In genomic region chr6:41635211-41635610, GRCm38 (mm10) we compare ENCODE assay signal across 23 mouse cellular contexts. TPM values are rescaled to one million over a fixed set of nuclear protein-coding genes. Genes with fewer than 3 reads are reported as not detected.
DNase-seq lines count a peak whose midpoint lies in the region; ATAC-seq and TF ChIP-seq lines count a peak whose summit lies in the region.
"Had no signal": no experiment of that assay in that cellular context is flagged by ENCODE, and none has a peak within 500 bp of the region (broad histone marks: within the 10 kb centered on the region; RNA-seq: fewer than 3 reads in every experiment).

No protein-coding gene starts in this region.

- TF ChIP-seq EP300 in MEL (IDR thresholded peaks at IDR 0.05; ENCODE audit: low read depth in 1 of 2, low read length in 2 of 2): no peak

- H3K9me3 ChIP-seq in MEL (replicated peaks; ENCODE audit: insufficient read depth, low read length): no peaks in the 10 kb centered on the region
- no peaks in the 10 kb centered on the region for H3K9me3 ChIP-seq in limb, embryonic 10.5 days (replicated peaks)
- H3K9me3 ChIP-seq: embryonic facial prominence, embryonic 10.5 days had no signal

- ATAC-seq in frontal cortex, adult (ENCODE audit: low TSS enrichment): 0 out of 2 replicates have a peak, but pooled peaks have one; percentile 35
- 0 out of 2 replicates have a peak, but pooled peaks have one; percentile 17 for ATAC-seq in megakaryocyte progenitor cell, adult 5-6 weeks (replicated peaks; ENCODE audit: poor library complexity)
- no peak for ATAC-seq in erythroid progenitor cell, adult 5-6 weeks (replicated peaks; ENCODE audit: low FRiP score, poor library complexity, severe bottlenecking)
- ATAC-seq: forebrain, embryonic 16.5 days; liver, postnatal 0 days had no signal

- DNase-seq in frontal cortex, postnatal 10 days (ENCODE audit: low spot score in 2 of 2): no peak
- DNase-seq in left cerebral cortex, postnatal 4 days: peak; percentile 26
- DNase-seq in left cerebral cortex, adult 9 months (ENCODE audit: low spot score in 2 of 2): no peak
- DNase-seq in MEL (ENCODE audit: low read depth, low spot score): peak; percentile 20
- no peak for DNase-seq in limb, embryonic 10.5 days (ENCODE audit: low spot score)
- DNase-seq: adrenal gland, postnatal 36 days; gastrocnemius, adult 2 months; heart, adult 11 months; kidney, postnatal 25 days; liver; liver, postnatal 0 days; retina, postnatal 1 day; thymus, adult 2 months had no signal

- no peaks in the 10 kb centered on the region; a peak in 1 of 4 replicates for H3K27me3 ChIP-seq in MEL (ENCODE audit: control insufficient read depth in 1 of 2, insufficient read depth in 2 of 2, low read length in 2 of 2)
- no peaks in the 10 kb centered on the region for H3K27me3 ChIP-seq in limb, embryonic 10.5 days (ENCODE audit: low read depth, poor library complexity, severe bottlenecking)

- intact Hi-C loops in left cerebral cortex, postnatal 4 days (cut with DNase I): no loop called here

- H3K27ac ChIP-seq in MEL (ENCODE audit: control insufficient read depth, low read depth, low read length): no peak overlapping the region
- H3K27ac ChIP-seq in limb, embryonic 10.5 days: no peak overlapping the region
- H3K27ac ChIP-seq: embryonic facial prominence, embryonic 10.5 days; gastrocnemius, adult 2 months had no signal

- no peak for TF ChIP-seq RAD21 in MEL (IDR thresholded peaks at IDR 0.05; ENCODE audit: low read depth, low read length)

- no peak overlapping the region for H3K4me3 ChIP-seq in MEL (ENCODE audit: control insufficient read depth in 1 of 2, insufficient read depth in 1 of 2, low read depth in 2 of 2, low read length in 2 of 2)
- H3K4me3 ChIP-seq in limb, embryonic 10.5 days: no peak overlapping the region
- H3K4me3 ChIP-seq: embryonic facial prominence, embryonic 10.5 days; gastrocnemius, adult 2 months had no signal

- TF ChIP-seq POLR2A in MEL (IDR thresholded peaks at IDR 0.05; ENCODE audit: control insufficient read depth in 1 of 2, insufficient read depth in 1 of 2, low read depth in 1 of 2, low read length in 2 of 2, poor library complexity in 1 of 2): no peak

- WGBS in limb, embryonic 10.5 days: 67% methylated on average over 1 of the region's 1 CpGs

- no peaks in the 10 kb centered on the region for H3K4me1 ChIP-seq in MEL (ENCODE audit: control insufficient read depth in 1 of 2, insufficient read depth in 2 of 2, low read length in 2 of 2)
- no peaks in the 10 kb centered on the region for H3K4me1 ChIP-seq in limb, embryonic 10.5 days
- H3K4me1 ChIP-seq: embryonic facial prominence, embryonic 10.5 days had no signal

- H3K9ac ChIP-seq in MEL (ENCODE audit: control insufficient read depth, low read depth, low read length, poor library complexity, severe bottlenecking): no peak overlapping the region
- H3K9ac ChIP-seq: liver, postnatal 0 days had no signal

- H3K79me2 ChIP-seq in MEL (ENCODE audit: control insufficient read depth, insufficient read depth, low read length, poor library complexity): no peaks in the 10 kb centered on the region

- no peaks in the 10 kb centered on the region for H3K36me3 ChIP-seq in MEL (ENCODE audit: control insufficient read depth in 1 of 2, insufficient read depth in 2 of 2, low read length in 2 of 2)
- no peaks in the 10 kb centered on the region for H3K36me3 ChIP-seq in limb, embryonic 10.5 days
- H3K36me3 ChIP-seq: embryonic facial prominence, embryonic 10.5 days had no signal

- TF ChIP-seq CTCF in MEL (IDR thresholded peaks at IDR 0.05 in 2 of 3, conservative IDR thresholded peaks at IDR 0.05 in 1 of 3; ENCODE audit: control insufficient read depth in 1 of 3, insufficient read depth in 1 of 3, low read depth in 2 of 3, low read length in 3 of 3, poor library complexity in 1 of 3, severe bottlenecking in 1 of 3): no peak

TF ChIP-seq in MEL, 35 proteins besides CTCF, POLR2A, EP300 and RAD21:
- TF ChIP-seq GABPA (IDR thresholded peaks at IDR 0.05; ENCODE audit: low read depth, low read length) (no peak), MYC (IDR thresholded peaks at IDR 0.05; ENCODE audit: low read depth, low read length) (no peak), BHLHE40 (IDR thresholded peaks at IDR 0.05; ENCODE audit: borderline replicate concordance, low read depth, low read length) (no peak), TBP (IDR thresholded peaks at IDR 0.05; ENCODE audit: low read depth, low read length) (no peak), SMC3 (IDR thresholded peaks at IDR 0.05; ENCODE audit: low read depth, low read length) (no peak), USF1 (IDR thresholded peaks at IDR 0.05; ENCODE audit: low read depth, low read length) (no peak)

RNA-seq across cellular contexts. Expression of gene Trpv6, which starts 1.0 kb away (rescaled TPM):
- under 1 TPM in 1 of 2 experiments, not detected in 1; 0.20 TPM for total RNA-seq in left cerebral cortex, postnatal 4 days (2021)
- not detected in 2 replicates for total RNA-seq in MEL (2012; rRNA removed)
- not detected for polyA plus RNA-seq in MEL (2012; ENCODE audit: insufficient read depth in 1 of 2, insufficient read length in 2 of 2, low read depth in 1 of 2, low replicate concordance in 2 of 2, missing spikeins in 1 of 2)
- not detected in 2 replicates for total RNA-seq in megakaryocyte progenitor cell, adult 5-6 weeks (2015)
- not detected in 2 replicates for total RNA-seq in megakaryocyte progenitor cell, adult 5-6 weeks (2017)
- 0.21 and 0.31 TPM in 2 replicates for polyA plus RNA-seq in limb, embryonic 10.5 days (2016; fragmentation: Nextera tagmentation; extraction: Ambion mirVana)
- not detected in 2 replicates for total RNA-seq in erythroid progenitor cell, adult 5-6 weeks (2015; ENCODE audit: low replicate concordance)
- not detected in 2 replicates for total RNA-seq in erythroid progenitor cell, adult 5-6 weeks (2017; ENCODE audit: low replicate concordance)
- total RNA-seq: adrenal gland, postnatal 36 days; gastrocnemius, adult 2 months; hematopoietic stem cell, adult 5-6 weeks had no signal
- polyA plus RNA-seq: heart, embryonic 14.5 days; liver, postnatal 0 days had no signal

RNA-seq across cellular contexts. Expression of gene Ephb6, which starts 29.9 kb away (rescaled TPM):
- total RNA-seq in left cerebral cortex, postnatal 4 days (2021): 100 to 1,000 TPM; 165 to 178 TPM
- total RNA-seq in MEL (2012; rRNA removed): 0.88 and 1.0 TPM in 2 replicates
- polyA plus RNA-seq in MEL (2012; ENCODE audit: insufficient read depth in 1 of 2, insufficient read length in 2 of 2, low read depth in 1 of 2, low replicate concordance in 2 of 2, missing spikeins in 1 of 2): 1 to 10 TPM in 1 of 2 experiments, not detected in 1; 5.2 TPM
- total RNA-seq in megakaryocyte progenitor cell, adult 5-6 weeks (2015): 0.15 and 4.2 TPM in 2 replicates
- total RNA-seq in megakaryocyte progenitor cell, adult 5-6 weeks (2017): 1.7 and 2.6 TPM in 2 replicates
- polyA plus RNA-seq in limb, embryonic 10.5 days (2016; fragmentation: Nextera tagmentation; extraction: Ambion mirVana): 15.1 and 19.1 TPM in 2 replicates
- not detected in 2 replicates for total RNA-seq in erythroid progenitor cell, adult 5-6 weeks (2015; ENCODE audit: low replicate concordance)
- not detected in 2 replicates for total RNA-seq in erythroid progenitor cell, adult 5-6 weeks (2017; ENCODE audit: low replicate concordance)

RNA-seq across cellular contexts. Expression of gene Trpv5, which starts 45.4 kb away (rescaled TPM):
- not detected for total RNA-seq in left cerebral cortex, postnatal 4 days (2021)
- 0.07 and 0.12 TPM in 2 replicates for total RNA-seq in MEL (2012; rRNA removed)
- polyA plus RNA-seq in MEL (2012; ENCODE audit: insufficient read depth in 1 of 2, insufficient read length in 2 of 2, low read depth in 1 of 2, low replicate concordance in 2 of 2, missing spikeins in 1 of 2): under 1 TPM in 1 of 2 experiments, not detected in 1; 0.26 TPM
- 0.10 TPM in 1 of 2 replicates, not detected in the other for total RNA-seq in megakaryocyte progenitor cell, adult 5-6 weeks (2015)
- total RNA-seq in megakaryocyte progenitor cell, adult 5-6 weeks (2017): not detected in 2 replicates
- not detected in 2 replicates for polyA plus RNA-seq in limb, embryonic 10.5 days (2016; fragmentation: Nextera tagmentation; extraction: Ambion mirVana)
- 1.1 and 4.2 TPM in 2 replicates for total RNA-seq in erythroid progenitor cell, adult 5-6 weeks (2015; ENCODE audit: low replicate concordance)
- 1.9 and 2.6 TPM in 2 replicates for total RNA-seq in erythroid progenitor cell, adult 5-6 weeks (2017; ENCODE audit: low replicate concordance)
- total RNA-seq: gastrocnemius, adult 2 months; hematopoietic stem cell, adult 5-6 weeks; left cerebral cortex, postnatal 14 days had no signal
- polyA plus RNA-seq: embryonic facial prominence, embryonic 10.5 days; forebrain, embryonic 16.5 days; heart, embryonic 14.5 days; intestine, embryonic 14.5 days; thymus, adult 2 months; urinary bladder, adult 2 months had no signal

RNA-seq across cellular contexts. Expression of gene Llcfc1, which starts 49.0 kb away (rescaled TPM):
- total RNA-seq in left cerebral cortex, postnatal 4 days (2021): not detected
- not detected in 2 replicates for total RNA-seq in MEL (2012; rRNA removed)
- not detected for polyA plus RNA-seq in MEL (2012; ENCODE audit: insufficient read depth in 1 of 2, insufficient read length in 2 of 2, low read depth in 1 of 2, low replicate concordance in 2 of 2, missing spikeins in 1 of 2)
- total RNA-seq in megakaryocyte progenitor cell, adult 5-6 weeks (2015): not detected in 2 replicates
- not detected in 2 replicates for total RNA-seq in megakaryocyte progenitor cell, adult 5-6 weeks (2017)
- polyA plus RNA-seq in limb, embryonic 10.5 days (2016; fragmentation: Nextera tagmentation; extraction: Ambion mirVana): not detected in 2 replicates
- not detected in 2 replicates for total RNA-seq in erythroid progenitor cell, adult 5-6 weeks (2015; ENCODE audit: low replicate concordance)
- not detected in 2 replicates for total RNA-seq in erythroid progenitor cell, adult 5-6 weeks (2017; ENCODE audit: low replicate concordance)
- total RNA-seq: adrenal gland, postnatal 36 days; gastrocnemius, adult 2 months; hematopoietic stem cell, adult 5-6 weeks; left cerebral cortex, postnatal 14 days had no signal
- polyA plus RNA-seq: embryonic facial prominence, embryonic 10.5 days; forebrain, embryonic 16.5 days; heart, embryonic 14.5 days; intestine, embryonic 14.5 days; liver, postnatal 0 days; thymus, adult 2 months; urinary bladder, adult 2 months had no signal

Comparison
In these comparisons a context has a peak if more than half of its experiments do, and no peak if none do; other contexts are left out.
1. DNase-seq: peak in left cerebral cortex, postnatal 4 days (single experiment) and MEL (single experiment); none in frontal cortex, postnatal 10 days (0 of 2), left cerebral cortex, adult 9 months (0 of 2) and limb, embryonic 10.5 days (single experiment).
2. RNA of gene Ephb6, which starts 29.9 kb away (total RNA-seq): 165 to 178 TPM in left cerebral cortex, postnatal 4 days; 0.15 to 4.2 TPM in megakaryocyte progenitor cell, adult 5-6 weeks, 0.88 to 1.0 TPM in MEL and not detected in erythroid progenitor cell, adult 5-6 weeks; every median in the first group is over 10 times any median in the second.